Mouse (Mus musculus) myocyte (in vitro differentiated cells): ENCODE data around the gene Fam222b.

Experiments
- CEBPB ChIP-seq: IDR thresholded peaks from 2 replicates; pipeline ENCODE4 v1.6.1; 2011; ENCODE audit warnings: mild to moderate bottlenecking, moderate library complexity; ENCODE audit not compliant: poor library complexity, insufficient read depth, severe bottlenecking
- MYOD1 ChIP-seq, 3 experiments: IDR thresholded peaks; one replicate each; pipeline ENCODE4 v1.6.1; 2011; ENCODE audit warnings: control low read depth in 2 of 3, low read depth in 2 of 3, mild to moderate bottlenecking in 2 of 3, moderate library complexity in 1 of 3; ENCODE audit not compliant: insufficient read length in 2 of 3, control insufficient read depth in 1 of 3
- POLR2A ChIP-seq: IDR thresholded peaks from one replicate; pipeline ENCODE4 v1.6.1; 2011; ENCODE audit warnings: low read depth, mild to moderate bottlenecking, control low read depth, moderate library complexity; ENCODE audit not compliant: insufficient read length

DNA sequence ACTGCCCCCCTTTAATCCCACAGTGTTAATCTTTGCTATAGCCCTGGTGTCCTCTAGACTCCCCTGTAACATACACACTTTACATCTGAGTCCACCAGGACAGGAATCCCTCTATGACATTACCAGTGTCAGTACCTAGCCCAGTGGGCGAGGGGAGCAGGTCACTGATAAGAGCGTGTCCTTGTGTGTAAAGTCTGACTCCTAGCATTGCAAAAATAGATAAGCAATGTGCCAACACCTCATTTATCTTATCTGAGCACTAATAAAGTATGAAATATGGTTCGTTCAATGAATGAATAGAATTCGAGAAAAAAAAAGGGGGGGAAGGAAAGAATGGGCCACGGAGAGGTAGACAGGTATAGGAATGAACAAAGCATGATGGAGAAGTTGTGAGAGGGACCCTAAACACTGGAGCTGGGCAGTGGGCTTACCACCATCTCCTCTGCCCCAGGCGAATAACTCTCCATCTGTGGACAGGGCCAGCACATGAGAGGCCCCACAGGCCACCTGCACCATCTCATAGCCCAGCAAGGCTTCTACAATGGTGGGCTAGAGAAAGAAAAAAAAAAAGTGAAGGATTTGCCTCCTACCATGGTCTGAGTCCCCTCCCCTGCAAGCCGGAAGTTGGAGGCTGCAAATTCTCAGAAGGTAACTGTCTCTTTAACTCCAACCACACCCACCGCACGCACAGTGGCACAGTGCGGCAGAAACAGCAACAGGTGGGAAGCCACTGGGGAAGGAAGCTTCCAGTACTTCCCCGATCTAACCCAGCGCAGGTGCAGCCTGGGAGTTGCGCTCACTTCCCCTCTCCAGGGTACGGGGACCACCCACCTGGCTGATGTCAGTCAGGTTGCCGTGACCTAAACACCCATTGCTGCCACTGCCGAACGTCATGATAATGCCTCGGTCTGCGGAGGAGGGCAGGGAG lies 74.3 kb downstream of the Fam222b start:
- no peak for TF ChIP-seq POLR2A
- no peak for TF ChIP-seq CEBPB
- no peak for TF ChIP-seq MYOD1 (IDR thresholded peaks at IDR 0.05; ENCODE audit: control insufficient read depth in 1 of 3, insufficient read length in 2 of 3, low read depth in 2 of 3)
